Mouse (Mus musculus) cerebellum, adult 2 months (tissue): Measurements from ENCODE around the gene Dnajb13.

Experiments used
- CTCF ChIP-seq: fragments of 200-500 bp; IDR thresholded peaks from 2 replicates; pipeline ENCODE4 v1.5.1; 2011; ENCODE audit warnings: low read depth, mild to moderate bottlenecking, control low read depth, low read length, moderate library complexity, borderline replicate concordance; ENCODE audit not compliant: insufficient read depth
- POLR2A ChIP-seq: fragments of 200-500 bp; IDR thresholded peaks from 2 replicates; pipeline ENCODE4 v1.6.1; 2011; ENCODE audit warnings: low read length, control low read depth, borderline replicate concordance; ENCODE audit not compliant: insufficient read depth

DNA sequence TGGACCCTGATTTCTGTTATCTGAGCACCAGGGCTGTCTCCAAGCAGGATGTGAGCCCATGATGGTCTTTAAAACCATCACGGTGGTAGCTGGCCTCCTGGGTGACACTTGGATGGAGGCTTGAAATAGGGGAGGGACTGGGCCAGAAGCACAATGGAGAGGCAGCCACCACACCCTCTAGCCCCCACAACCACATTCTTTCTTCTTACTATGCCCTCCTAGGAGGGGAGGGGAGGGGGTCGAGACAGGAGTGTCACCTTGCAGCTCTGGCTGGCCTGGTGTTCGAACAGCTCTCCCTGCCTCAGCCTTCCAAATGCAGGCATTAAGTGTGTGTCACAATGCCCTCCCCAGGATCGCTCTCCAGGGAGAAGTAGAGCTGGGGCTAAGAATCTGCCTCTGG is 17.4 kb downstream of the Dnajb13 start:
- TF ChIP-seq CTCF: no peak
- TF ChIP-seq POLR2A: no peak
